Mouse (Mus musculus): ENCODE measurements around the gene Auts2. TPM values are rescaled to one million over a fixed set of nuclear protein-coding genes. Genes with fewer than 3 reads are reported as not detected.

Auts2 gene
- polyA plus RNA-seq, 2 experiments, result 38.3 to 50.8 TPM

DNA sequence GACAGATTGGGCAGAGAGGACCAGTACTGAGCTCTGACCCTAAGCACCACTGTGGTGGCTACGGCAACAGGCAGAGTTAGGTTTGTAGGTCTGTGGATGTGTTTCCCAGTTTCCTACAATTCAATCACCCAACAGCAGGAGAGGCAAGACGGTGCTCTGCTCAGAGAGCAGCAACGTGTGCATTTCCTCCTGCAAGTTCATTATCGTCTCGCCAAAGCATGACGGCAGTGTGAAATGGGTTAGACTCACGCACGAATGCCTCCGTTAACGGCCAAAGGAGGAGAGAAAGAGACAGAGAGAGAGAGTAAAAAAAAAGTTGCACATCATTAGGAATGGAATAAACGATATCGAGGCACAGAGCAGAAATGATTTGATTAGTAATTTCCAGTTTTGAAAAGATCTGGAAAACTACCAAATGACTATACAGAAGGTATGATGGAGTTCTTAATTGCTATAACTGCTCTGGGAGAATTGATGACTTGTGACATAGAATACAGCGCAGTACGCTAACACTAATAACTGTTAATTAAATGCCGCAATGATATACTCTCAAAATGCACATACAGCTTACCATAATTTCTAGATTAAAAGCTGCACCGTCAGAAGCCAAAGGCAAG, 968.6 kb downstream of the Auts2 start:
- peaks cover 6% of the 10 kb centered on the region; the same call in 1 of the 2 replicates for H3K4me1 ChIP-seq (ENCODE audit: control insufficient read depth, insufficient read depth, low read length)
- ATAC-seq (ENCODE audit: low FRiP score, low read depth), result no peak
- WGBS, result 66% methylated on average over 16 of the region's 16 CpGs
- no peak overlapping the region for H3K27ac ChIP-seq (replicated peaks; ENCODE audit: low read depth, low read length)
- no peaks in the 10 kb centered on the region for H3K9me3 ChIP-seq (ENCODE audit: control insufficient read depth, low read length)
- DNase-seq (ENCODE audit: low spot score), result no peak
- no peak overlapping the region for H3K9ac ChIP-seq (ENCODE audit: low read depth, low read length, severe bottlenecking)
- H3K4me2 ChIP-seq (replicated peaks; ENCODE audit: low read depth, low read length, severe bottlenecking), result no peak overlapping the region
- no peak overlapping the region for H3K4me3 ChIP-seq (replicated peaks; ENCODE audit: low read length)
- no peak for TF ChIP-seq POLR2A (IDR thresholded peaks at IDR 0.05; ENCODE audit: borderline replicate concordance, extremely low read depth, insufficient read depth, insufficient read length)
- no peaks in the 10 kb centered on the region for H3K27me3 ChIP-seq (ENCODE audit: control insufficient read depth, insufficient read depth, low read length)
- H3K36me3 ChIP-seq (ENCODE audit: control insufficient read depth, insufficient read depth, low read length), result no peaks in the 10 kb centered on the region

DNA sequence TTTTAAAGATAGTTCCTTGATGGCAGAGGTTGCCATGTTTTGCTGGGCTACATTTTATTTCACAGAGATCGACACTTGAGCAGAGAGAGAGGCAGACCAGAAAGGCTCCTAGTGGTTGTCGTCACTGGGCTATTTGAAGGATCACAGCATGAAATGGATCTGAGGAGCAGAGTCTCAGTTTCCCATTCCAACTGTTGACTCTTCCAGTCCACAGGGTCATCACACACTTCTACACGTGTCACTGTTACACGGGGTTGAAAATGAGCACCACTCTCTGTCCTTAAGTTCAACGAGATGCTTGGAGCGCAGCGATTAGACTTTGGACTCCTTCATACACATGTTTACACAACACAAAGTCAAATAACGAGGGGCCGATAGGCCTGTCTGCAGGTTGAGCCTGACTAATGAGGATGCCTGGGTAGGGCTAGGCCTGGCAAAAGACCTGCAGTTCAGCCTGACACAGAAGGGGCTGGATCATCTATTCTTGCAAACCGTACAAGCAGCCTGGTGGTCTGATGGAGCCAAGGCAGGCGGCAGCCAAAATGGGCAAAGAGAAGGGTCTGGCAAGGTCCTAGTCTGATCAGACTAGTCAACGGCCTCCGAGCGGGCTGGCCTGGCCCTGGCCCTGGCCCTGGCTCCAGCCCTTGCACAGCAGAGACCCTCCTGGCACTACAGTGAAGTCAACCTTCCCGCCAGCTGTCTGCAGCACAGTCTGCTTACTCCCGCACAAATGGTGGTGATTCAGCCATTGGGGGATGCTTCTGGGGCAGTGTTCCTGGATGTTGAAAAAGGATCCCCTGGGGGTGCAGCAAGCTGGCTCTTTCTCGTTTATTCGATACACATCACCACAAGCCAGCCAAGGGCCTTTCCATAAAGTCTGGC, 969.6 kb downstream of the Auts2 start:
- DNase-seq (ENCODE audit: low spot score) (no peak), ATAC-seq (ENCODE audit: low FRiP score, low read depth) (no peak)
- H3K4me3 ChIP-seq (replicated peaks; ENCODE audit: low read length), result no peak overlapping the region
- H3K4me2 ChIP-seq (replicated peaks; ENCODE audit: low read depth, low read length, severe bottlenecking), result no peak overlapping the region
- H3K9ac ChIP-seq (ENCODE audit: low read depth, low read length, severe bottlenecking), result no peak overlapping the region
- no peaks in the 10 kb centered on the region for H3K9me3 ChIP-seq (ENCODE audit: control insufficient read depth, low read length)
- no peak for TF ChIP-seq POLR2A (IDR thresholded peaks at IDR 0.05; ENCODE audit: borderline replicate concordance, extremely low read depth, insufficient read depth, insufficient read length)
- peaks cover 6% of the 10 kb centered on the region; the same call in 1 of the 2 replicates for H3K4me1 ChIP-seq (ENCODE audit: control insufficient read depth, insufficient read depth, low read length)
- WGBS, result 79% methylated on average over 18 of the region's 18 CpGs
- H3K36me3 ChIP-seq (ENCODE audit: control insufficient read depth, insufficient read depth, low read length), result no peaks in the 10 kb centered on the region
- H3K27me3 ChIP-seq (ENCODE audit: control insufficient read depth, insufficient read depth, low read length), result no peaks in the 10 kb centered on the region
- no peak overlapping the region for H3K27ac ChIP-seq (replicated peaks; ENCODE audit: low read depth, low read length)

DNA sequence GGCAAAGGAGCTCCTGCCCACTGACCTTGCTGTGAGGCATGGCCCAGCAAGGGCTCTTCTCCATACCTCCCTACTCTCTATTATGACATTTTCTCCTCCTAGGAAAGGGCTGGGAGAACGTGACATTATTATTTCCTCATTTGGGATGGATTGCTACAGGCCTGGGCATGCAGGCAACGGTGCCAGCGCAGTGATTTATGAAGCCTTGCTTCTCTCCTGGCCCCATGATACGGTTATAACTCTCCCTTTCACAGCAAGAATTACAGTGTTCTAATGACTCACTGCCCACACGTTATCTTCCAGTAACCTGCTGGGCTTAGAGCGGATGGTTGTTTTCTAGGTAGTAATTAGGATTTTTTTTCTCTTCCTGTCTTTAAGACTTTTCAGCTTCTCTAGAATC, 977.1 kb downstream of the Auts2 start:
- Histone ChIP-seq H3K4me1 (ENCODE audit: control insufficient read depth, insufficient read depth, low read length) (no peaks in the 10 kb centered on the region), H3K36me3 (ENCODE audit: control insufficient read depth, insufficient read depth, low read length) (no peaks in the 10 kb centered on the region), H3K4me2 (replicated peaks; ENCODE audit: low read depth, low read length, severe bottlenecking) (no peak overlapping the region), H3K4me3 (replicated peaks; ENCODE audit: low read length) (no peak overlapping the region), H3K9ac (ENCODE audit: low read depth, low read length, severe bottlenecking) (no peak overlapping the region), H3K27ac (replicated peaks; ENCODE audit: low read depth, low read length) (no peak overlapping the region), H3K27me3 (ENCODE audit: control insufficient read depth, insufficient read depth, low read length) (no peaks in the 10 kb centered on the region), H3K9me3 (ENCODE audit: control insufficient read depth, low read length) (no peaks in the 10 kb centered on the region)
- WGBS, result 47% methylated on average over 6 of the region's 6 CpGs
- TF ChIP-seq POLR2A (IDR thresholded peaks at IDR 0.05; ENCODE audit: borderline replicate concordance, extremely low read depth, insufficient read depth, insufficient read length), result no peak
- no peak for ATAC-seq (ENCODE audit: low FRiP score, low read depth)
- DNase-seq (ENCODE audit: low spot score), result no peak

DNA sequence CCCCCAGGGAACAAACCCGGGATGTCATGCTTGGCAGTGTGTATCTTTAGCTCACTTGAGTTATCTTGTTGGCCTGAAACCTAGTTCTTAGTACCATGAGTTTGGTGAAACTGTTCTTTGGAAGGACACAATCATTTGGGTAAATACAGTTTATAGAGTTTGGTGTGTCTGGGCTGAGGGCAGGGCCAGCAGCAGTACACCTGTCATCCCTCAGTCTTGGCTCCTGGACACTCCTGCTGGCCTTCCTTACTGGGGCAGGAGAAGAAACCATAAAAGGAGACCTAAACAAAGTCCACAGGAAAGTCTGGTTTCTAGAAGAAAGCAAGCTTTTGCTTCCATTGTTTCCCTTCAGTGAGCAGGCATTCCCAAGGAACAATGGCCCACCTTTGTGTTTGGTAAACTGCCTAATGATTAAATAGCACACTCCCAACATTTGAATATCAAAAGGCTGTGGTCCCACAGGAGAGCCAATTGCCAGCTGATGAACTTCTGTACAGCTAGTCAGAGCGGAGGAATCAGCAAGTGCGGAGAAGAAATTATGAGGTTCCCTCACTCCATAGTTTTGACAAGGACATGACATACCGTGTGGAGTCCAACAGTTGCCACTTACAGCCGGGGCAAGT, 979.4 kb downstream of the Auts2 start:
- DNase-seq (ENCODE audit: low spot score), result no peak
- H3K27ac ChIP-seq (replicated peaks; ENCODE audit: low read depth, low read length), result no peak overlapping the region
- H3K36me3 ChIP-seq (ENCODE audit: control insufficient read depth, insufficient read depth, low read length), result no peaks in the 10 kb centered on the region
- WGBS, result 93% methylated on average over 5 of the region's 5 CpGs
- TF ChIP-seq POLR2A (IDR thresholded peaks at IDR 0.05; ENCODE audit: borderline replicate concordance, extremely low read depth, insufficient read depth, insufficient read length), result no peak
- H3K27me3 ChIP-seq (ENCODE audit: control insufficient read depth, insufficient read depth, low read length), result no peaks in the 10 kb centered on the region
- peaks cover under 1% of the 10 kb centered on the region; the same call in 1 of the 2 replicates for H3K4me1 ChIP-seq (ENCODE audit: control insufficient read depth, insufficient read depth, low read length)
- ATAC-seq (ENCODE audit: low FRiP score, low read depth), result no peak
- no peaks in the 10 kb centered on the region for H3K9me3 ChIP-seq (ENCODE audit: control insufficient read depth, low read length)
- H3K4me2 ChIP-seq (replicated peaks; ENCODE audit: low read depth, low read length, severe bottlenecking), result no peak overlapping the region
- no peak overlapping the region for H3K4me3 ChIP-seq (replicated peaks; ENCODE audit: low read length)
- H3K9ac ChIP-seq (ENCODE audit: low read depth, low read length, severe bottlenecking), result no peak overlapping the region

DNA sequence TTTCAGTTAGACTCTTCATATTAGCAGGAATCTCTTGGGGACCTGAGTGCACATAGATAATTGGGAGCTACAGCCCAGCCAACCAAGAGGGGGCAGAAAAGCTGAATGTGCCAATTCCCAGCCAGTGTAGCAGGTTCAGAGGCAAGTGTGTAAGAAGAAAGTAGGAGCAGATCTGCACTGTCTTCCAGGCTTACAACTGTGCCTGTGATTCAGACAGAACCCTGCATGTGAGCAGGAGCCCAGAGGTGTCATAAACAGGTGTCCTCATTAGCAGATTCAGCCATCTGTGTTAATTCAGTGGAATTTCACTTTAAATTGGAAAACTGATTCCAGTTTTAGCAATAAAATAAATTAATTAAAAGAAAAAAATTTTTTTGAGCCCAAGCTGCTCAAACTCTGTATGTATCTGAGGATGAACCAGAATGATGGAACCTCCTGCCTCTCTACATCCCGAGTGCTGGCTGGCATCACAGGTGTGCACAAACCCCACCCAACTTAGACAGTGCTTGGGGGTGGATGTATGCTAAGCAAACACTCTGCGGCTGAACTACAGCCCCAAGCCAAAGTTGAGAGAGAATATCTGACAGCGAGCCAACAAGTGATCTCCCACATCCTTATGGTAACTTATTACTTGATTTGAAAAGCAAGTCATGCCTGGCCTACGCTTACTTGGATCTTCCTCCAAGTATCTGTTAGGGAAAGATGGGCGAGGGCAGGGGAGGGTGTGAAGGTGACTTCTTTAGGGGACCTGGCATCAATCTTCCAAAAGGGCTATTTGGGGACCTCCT, 982.2 kb downstream of the Auts2 start:
- no peak for DNase-seq (ENCODE audit: low spot score)
- no peaks in the 10 kb centered on the region for H3K9me3 ChIP-seq (ENCODE audit: control insufficient read depth, low read length)
- H3K9ac ChIP-seq (ENCODE audit: low read depth, low read length, severe bottlenecking), result no peak overlapping the region
- WGBS, result 71% methylated on average over 5 of the region's 5 CpGs
- H3K27me3 ChIP-seq (ENCODE audit: control insufficient read depth, insufficient read depth, low read length), result no peaks in the 10 kb centered on the region
- no peak overlapping the region for H3K4me3 ChIP-seq (replicated peaks; ENCODE audit: low read length)
- H3K4me1 ChIP-seq (ENCODE audit: control insufficient read depth, insufficient read depth, low read length), result peaks cover 6% of the 10 kb centered on the region; the same call in 1 of the 2 replicates
- no peak for ATAC-seq (ENCODE audit: low FRiP score, low read depth)
- H3K4me2 ChIP-seq (replicated peaks; ENCODE audit: low read depth, low read length, severe bottlenecking), result no peak overlapping the region
- no peak for TF ChIP-seq POLR2A (IDR thresholded peaks at IDR 0.05; ENCODE audit: borderline replicate concordance, extremely low read depth, insufficient read depth, insufficient read length)
- H3K27ac ChIP-seq (replicated peaks; ENCODE audit: low read depth, low read length), result no peak overlapping the region
- H3K36me3 ChIP-seq (ENCODE audit: control insufficient read depth, insufficient read depth, low read length), result no peaks in the 10 kb centered on the region

Measured in limb, embryonic 14.5 days (tissue).